Mouse (Mus musculus): ENCODE data around the gene Gm28635. TPM values are rescaled to one million over a fixed set of nuclear protein-coding genes. Genes with fewer than 3 reads are reported as not detected.
A peak's percentile ranks its signal among the peaks of the same experiment; 100 is the strongest.

Gm28635 gene
- total RNA-seq, 2 experiments from 2014 or later: 7.6 to 9.6 TPM

- Histone ChIP-seq H3K27ac (peak overlapping the region; percentile 95), H3K4me3 (peak overlapping the region; percentile 68)
- intact Hi-C loops (cut with DNase I): loop anchor here (1.0 to 2.0 kb wide), 3 partner anchors 15 to 92 kb away; no protein-coding TSS in a partner anchor
- no peak for TF ChIP-seq CTCF (IDR thresholded peaks at IDR 0.05)
- DNase-seq (ENCODE audit: extremely low spot score in 1 of 2, low spot score in 2 of 2): no peak
Observed at GRCm38 (mm10) chr2:84649674-84650073, 28.2 kb downstream of the Gm28635 start.

GRCm38 (mm10) chr2:84648369-84648768 is 29.5 kb downstream of the Gm28635 start:
- H3K27ac ChIP-seq: peak overlapping the region; percentile 95; the same call in 1 of the 2 replicates
- H3K4me3 ChIP-seq: peak overlapping the region; percentile 68
- no peak for DNase-seq (ENCODE audit: extremely low spot score in 1 of 2, low spot score in 2 of 2)
- TF ChIP-seq CTCF (IDR thresholded peaks at IDR 0.05): peak; percentile 30; the same call in 1 of the 2 replicates
- intact Hi-C loops (cut with DNase I): loop anchor here (2.0 kb wide), 1 partner anchor 14 kb away; no protein-coding TSS in a partner anchor

GRCm38 (mm10) chr2:84647051-84647568 is 30.7 kb downstream of the Gm28635 start:
- Histone ChIP-seq H3K4me3 (peak overlapping the region; percentile 68; the same call in 1 of the 2 replicates), H3K27ac (no peak overlapping the region)
- TF ChIP-seq CTCF (IDR thresholded peaks at IDR 0.05): no peak
- intact Hi-C loops (cut with DNase I): no loop called here
- no peak for DNase-seq (ENCODE audit: extremely low spot score in 1 of 2, low spot score in 2 of 2)

GRCm38 (mm10) chr2:84646138-84646537 is 31.7 kb downstream of the Gm28635 start:
- no peak for TF ChIP-seq CTCF (IDR thresholded peaks at IDR 0.05)
- H3K4me3 ChIP-seq: no peak overlapping the region
- intact Hi-C loops (cut with DNase I): no loop called here
- no peak for DNase-seq (ENCODE audit: extremely low spot score in 1 of 2, low spot score in 2 of 2)
- H3K27ac ChIP-seq: no peak overlapping the region

DNA sequence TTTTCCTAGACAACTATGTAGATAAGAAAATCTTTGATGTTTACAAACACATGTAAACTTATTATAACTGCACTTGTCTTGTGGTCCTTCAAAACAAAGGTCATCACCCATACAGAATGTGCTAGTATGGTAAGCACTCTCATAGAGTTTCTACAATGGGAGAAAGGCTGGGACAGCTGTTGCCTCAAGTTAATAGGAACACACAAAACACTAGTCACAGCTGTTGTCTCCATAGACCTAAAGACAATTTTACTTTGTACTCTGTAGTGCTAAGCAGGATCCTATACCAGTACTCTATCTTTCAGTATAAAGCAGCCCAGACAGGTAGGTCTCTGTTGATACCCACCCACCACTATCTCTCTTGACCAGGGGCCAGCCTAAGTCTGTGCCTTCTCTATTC is 37.0 kb downstream of the Gm28635 start:
- no peak for TF ChIP-seq CTCF (IDR thresholded peaks at IDR 0.05)
- no peak overlapping the region for H3K27ac ChIP-seq
- no peak overlapping the region for H3K4me3 ChIP-seq
- intact Hi-C loops (cut with DNase I): no loop called here
- no peak for DNase-seq (ENCODE audit: extremely low spot score in 1 of 2, low spot score in 2 of 2)

- TF ChIP-seq CTCF (IDR thresholded peaks at IDR 0.05): no peak
- intact Hi-C loops (cut with DNase I): no loop called here
- no peak for DNase-seq (ENCODE audit: extremely low spot score in 1 of 2, low spot score in 2 of 2)
- peak overlapping the region; percentile 84; the same call in 1 of the 2 replicates for H3K27ac ChIP-seq
- H3K4me3 ChIP-seq: no peak overlapping the region
Observed at GRCm38 (mm10) chr2:84638428-84639220, 39.2 kb downstream of the Gm28635 start.

GRCm38 (mm10) chr2:84637452-84638165 is 40.2 kb downstream of the Gm28635 start:
- H3K27ac ChIP-seq: peak overlapping the region; percentile 84
- intact Hi-C loops (cut with DNase I): no loop called here
- TF ChIP-seq CTCF (IDR thresholded peaks at IDR 0.05): no peak
- DNase-seq (ENCODE audit: extremely low spot score in 1 of 2, low spot score in 2 of 2): no peak
- H3K4me3 ChIP-seq: no peak overlapping the region

- H3K27ac ChIP-seq: peak overlapping the region; percentile 84
- intact Hi-C loops (cut with DNase I): no loop called here
- no peak overlapping the region for H3K4me3 ChIP-seq
- no peak for TF ChIP-seq CTCF (IDR thresholded peaks at IDR 0.05)
- no peak for DNase-seq (ENCODE audit: extremely low spot score in 1 of 2, low spot score in 2 of 2)
Observed at GRCm38 (mm10) chr2:84636231-84636741, 41.6 kb downstream of the Gm28635 start.

DNA sequence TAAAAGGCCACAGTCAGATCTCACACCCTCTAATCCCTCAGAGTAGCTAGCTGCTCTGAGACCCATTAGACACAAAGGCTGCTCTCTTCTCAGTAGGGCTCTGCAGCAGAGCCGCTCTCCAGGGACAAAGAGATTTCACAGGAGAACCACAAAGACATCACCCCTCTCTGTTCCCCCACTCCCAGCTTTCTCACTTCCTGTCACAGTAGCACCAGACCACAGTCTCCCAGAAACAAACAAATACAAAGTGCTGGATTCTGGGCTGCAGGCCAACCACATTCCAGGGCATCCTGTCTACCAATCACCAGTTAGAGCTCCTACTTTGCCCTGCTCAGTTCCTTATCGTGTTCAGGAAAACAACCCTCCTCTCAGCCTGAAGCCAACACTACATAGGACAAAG is 42.2 kb downstream of the Gm28635 start:
- TF ChIP-seq CTCF (IDR thresholded peaks at IDR 0.05): no peak
- Histone ChIP-seq H3K4me3 (no peak overlapping the region), H3K27ac (peak overlapping the region; percentile 84)
- intact Hi-C loops (cut with DNase I): loop anchor here (2.0 kb wide), 1 partner anchor 13 kb away; no protein-coding TSS in a partner anchor
- DNase-seq (ENCODE audit: extremely low spot score in 1 of 2, low spot score in 2 of 2): peak; percentile 49 to 72

GRCm38 (mm10) chr2:84634934-84635482 is 42.8 kb downstream of the Gm28635 start:
- no peak for DNase-seq (ENCODE audit: extremely low spot score in 1 of 2, low spot score in 2 of 2)
- intact Hi-C loops (cut with DNase I): loop anchor here (2.0 kb wide), 1 partner anchor 14 kb away; no protein-coding TSS in a partner anchor
- Histone ChIP-seq H3K4me3 (no peak overlapping the region), H3K27ac (peak overlapping the region; percentile 84)
- no peak; the same call in 1 of the 2 replicates for TF ChIP-seq CTCF (IDR thresholded peaks at IDR 0.05)

- Histone ChIP-seq H3K4me3 (no peak overlapping the region), H3K27ac (peak overlapping the region; percentile 16; the same call in 1 of the 2 replicates)
- no peak for TF ChIP-seq CTCF (IDR thresholded peaks at IDR 0.05)
- intact Hi-C loops (cut with DNase I): loop anchor here (2.0 kb wide), 1 partner anchor 15 kb away; no protein-coding TSS in a partner anchor
- no peak for DNase-seq (ENCODE audit: extremely low spot score in 1 of 2, low spot score in 2 of 2)
Observed at GRCm38 (mm10) chr2:84634006-84634405, 43.8 kb downstream of the Gm28635 start.

All from left cerebral cortex, adult 2 months (tissue).